18 mouse cellular contexts compared by ENCODE assay signal in genomic region chr7:19046286-19047069, GRCm38 (mm10). TPM values are rescaled to one million over a fixed set of nuclear protein-coding genes. Genes with fewer than 3 reads are reported as not detected.
DNase-seq lines count a peak whose midpoint lies in the region; ATAC-seq and TF ChIP-seq lines count a peak whose summit lies in the region.
"Had no signal": no experiment of that assay in that cellular context is flagged by ENCODE, and none has a peak within 500 bp of the region (broad histone marks: within the 10 kb centered on the region; RNA-seq: fewer than 3 reads in every experiment).

No protein-coding gene starts in this region.

- TF ChIP-seq POLR2A in testis, adult 2 months (IDR thresholded peaks at IDR 0.05; ENCODE audit: control insufficient read depth, low read depth, low read length): no peak

- H3K9me3 ChIP-seq in embryonic facial prominence, embryonic 13.5 days: no peaks in the 10 kb centered on the region
- H3K9me3 ChIP-seq in embryonic facial prominence, embryonic 10.5 days: no peaks in the 10 kb centered on the region
- no peaks in the 10 kb centered on the region for H3K9me3 ChIP-seq in midbrain, embryonic 11.5 days (ENCODE audit: control insufficient read depth, low read length)
- no peaks in the 10 kb centered on the region for H3K9me3 ChIP-seq in midbrain, embryonic 14.5 days (ENCODE audit: control insufficient read depth, low read length)
- H3K9me3 ChIP-seq: heart, embryonic 10.5 days; hindbrain, embryonic 10.5 days had no signal

- no peaks in the 10 kb centered on the region for H3K4me1 ChIP-seq in embryonic facial prominence, embryonic 13.5 days
- no peaks in the 10 kb centered on the region for H3K4me1 ChIP-seq in embryonic facial prominence, embryonic 10.5 days
- no peaks in the 10 kb centered on the region for H3K4me1 ChIP-seq in midbrain, embryonic 11.5 days (ENCODE audit: control insufficient read depth, insufficient read depth, low read length)
- no peaks in the 10 kb centered on the region for H3K4me1 ChIP-seq in midbrain, embryonic 14.5 days (ENCODE audit: control insufficient read depth, insufficient read depth, low read length)
- H3K4me1 ChIP-seq in testis, adult 2 months (ENCODE audit: control insufficient read depth, insufficient read depth, low read length): no peaks in the 10 kb centered on the region
- H3K4me1 ChIP-seq: heart, embryonic 10.5 days; hindbrain, embryonic 10.5 days had no signal

- H3K27me3 ChIP-seq in embryonic facial prominence, embryonic 13.5 days: no peaks in the 10 kb centered on the region
- no peaks in the 10 kb centered on the region for H3K27me3 ChIP-seq in embryonic facial prominence, embryonic 10.5 days (replicated peaks; ENCODE audit: low read depth, poor library complexity, severe bottlenecking)
- no peaks in the 10 kb centered on the region for H3K27me3 ChIP-seq in midbrain, embryonic 11.5 days (ENCODE audit: control insufficient read depth, insufficient read depth, low read length)
- no peaks in the 10 kb centered on the region for H3K27me3 ChIP-seq in midbrain, embryonic 14.5 days (ENCODE audit: control insufficient read depth, insufficient read depth, low read length)
- no peaks in the 10 kb centered on the region for H3K27me3 ChIP-seq in testis, adult 2 months (ENCODE audit: control insufficient read depth, insufficient read depth, low read length)

- no peak overlapping the region for H3K4me3 ChIP-seq in embryonic facial prominence, embryonic 13.5 days
- no peak overlapping the region for H3K4me3 ChIP-seq in embryonic facial prominence, embryonic 10.5 days
- no peak overlapping the region for H3K4me3 ChIP-seq in midbrain, embryonic 11.5 days (ENCODE audit: low read depth, low read length)
- no peak overlapping the region for H3K4me3 ChIP-seq in midbrain, embryonic 14.5 days (replicated peaks; ENCODE audit: low read depth, low read length)
- no peak overlapping the region for H3K4me3 ChIP-seq in testis, adult 2 months (ENCODE audit: control insufficient read depth, low read depth, low read length)
- H3K4me3 ChIP-seq: heart, embryonic 10.5 days; hindbrain, embryonic 10.5 days had no signal

- DNase-seq in embryonic facial prominence, embryonic 10.5 days (ENCODE audit: low spot score): no peak
- peak; percentile 21 for DNase-seq in midbrain, embryonic 11.5 days (ENCODE audit: low spot score, missing footprints)
- DNase-seq in midbrain, embryonic 14.5 days: no peak
- peak; percentile 86 for DNase-seq in cerebellum, adult 9-11 months
- DNase-seq in urinary bladder, postnatal 10 days (ENCODE audit: low spot score): no peak
- DNase-seq in kidney, postnatal 4 days: no peak
- DNase-seq: kidney, postnatal 14 days; layer of hippocampus, postnatal 36 days; right cerebral cortex, adult 18-20 months had no signal

- TF ChIP-seq CTCF in testis, adult 2 months (IDR thresholded peaks at IDR 0.05; ENCODE audit: control insufficient read depth, insufficient read depth, insufficient replicate concordance, low read depth, low read length): no peak

- no peak for ATAC-seq in embryonic facial prominence, embryonic 13.5 days (ENCODE audit: insufficient number of reproducible peaks, insufficient read depth, low FRiP score, low TSS enrichment, low read depth)
- no peak for ATAC-seq in midbrain, embryonic 11.5 days (ENCODE audit: low FRiP score)
- no peak for ATAC-seq in midbrain, embryonic 14.5 days (ENCODE audit: low FRiP score, low TSS enrichment)
- ATAC-seq: activated CD4-positive, CD25-positive, alpha-beta regulatory T cell, adult 4 months; forebrain, embryonic 16.5 days had no signal

- H3K36me3 ChIP-seq in embryonic facial prominence, embryonic 13.5 days: peaks cover 99% of the 10 kb centered on the region
- H3K36me3 ChIP-seq in embryonic facial prominence, embryonic 10.5 days (replicated peaks): peaks cover 99% of the 10 kb centered on the region
- H3K36me3 ChIP-seq in midbrain, embryonic 11.5 days (ENCODE audit: control insufficient read depth, insufficient read depth, low read length): peaks cover 65% of the 10 kb centered on the region
- H3K36me3 ChIP-seq in midbrain, embryonic 14.5 days (ENCODE audit: control insufficient read depth, insufficient read depth, low read length): peaks cover 98% of the 10 kb centered on the region
- no peaks in the 10 kb centered on the region; the same call in 1 of the 2 replicates for H3K36me3 ChIP-seq in testis, adult 2 months (ENCODE audit: control insufficient read depth, insufficient read depth, low read length)

- WGBS in embryonic facial prominence, embryonic 13.5 days: 85% methylated on average over 11 of the region's 11 CpGs
- WGBS in embryonic facial prominence, embryonic 10.5 days: 93% methylated on average over 11 of the region's 11 CpGs
- 93% methylated on average over 11 of the region's 11 CpGs for WGBS in midbrain, embryonic 11.5 days
- WGBS in midbrain, embryonic 14.5 days: 90% methylated on average over 11 of the region's 11 CpGs

- no peak overlapping the region for H3K4me2 ChIP-seq in embryonic facial prominence, embryonic 13.5 days
- H3K4me2 ChIP-seq in midbrain, embryonic 11.5 days: no peak overlapping the region
- no peak overlapping the region for H3K4me2 ChIP-seq in midbrain, embryonic 14.5 days (ENCODE audit: low read length)

- 0 out of 2 replicates have a peak overlapping the region, but pooled peaks have one; percentile 16 for H3K9ac ChIP-seq in embryonic facial prominence, embryonic 13.5 days
- H3K9ac ChIP-seq in midbrain, embryonic 11.5 days (ENCODE audit: low read length): no peak overlapping the region
- no peak overlapping the region for H3K9ac ChIP-seq in midbrain, embryonic 14.5 days (replicated peaks; ENCODE audit: low read length)

- no peak overlapping the region for H3K27ac ChIP-seq in embryonic facial prominence, embryonic 13.5 days
- H3K27ac ChIP-seq in embryonic facial prominence, embryonic 10.5 days (replicated peaks): no peak overlapping the region
- no peak overlapping the region for H3K27ac ChIP-seq in midbrain, embryonic 11.5 days (ENCODE audit: low read depth, low read length)
- H3K27ac ChIP-seq in midbrain, embryonic 14.5 days (replicated peaks; ENCODE audit: low read depth, low read length): no peak overlapping the region
- peak overlapping the region; percentile 46; the same call in 1 of the 2 replicates for H3K27ac ChIP-seq in testis, adult 2 months (ENCODE audit: control insufficient read depth, insufficient read depth, low read depth, low read length)
- H3K27ac ChIP-seq: heart, embryonic 10.5 days; hindbrain, embryonic 10.5 days; macrophage had no signal

RNA-seq across cellular contexts. Expression of gene Rsph6a, which starts 8.0 kb away (rescaled TPM):
- polyA plus RNA-seq in embryonic facial prominence, embryonic 13.5 days (2015; fragmentation: Nextera tagmentation; extraction: Ambion mirVana): not detected in 2 replicates
- not detected in 2 replicates for polyA plus RNA-seq in embryonic facial prominence, embryonic 10.5 days (2016; fragmentation: Nextera tagmentation; extraction: Ambion mirVana)
- not detected in 2 replicates for polyA plus RNA-seq in midbrain, embryonic 11.5 days (2014; fragmentation: Nextera tagmentation; extraction: Ambion mirVana)
- polyA plus RNA-seq in midbrain, embryonic 14.5 days (2014; fragmentation: Nextera tagmentation; extraction: Ambion mirVana): 0.12 and 0.21 TPM in 2 replicates
- 226 and 241 TPM in 2 replicates for polyA plus RNA-seq in testis, adult 2 months (2012; rRNA removed)
- polyA plus RNA-seq: activated CD4-positive, CD25-positive, alpha-beta regulatory T cell, adult 4 months; heart, embryonic 10.5 days; hindbrain, embryonic 10.5 days; liver, adult 2 months; macrophage; stomach, embryonic 16.5 days had no signal

RNA-seq across cellular contexts. Expression of gene Sympk, which starts 22.3 kb away (rescaled TPM):
- polyA plus RNA-seq in embryonic facial prominence, embryonic 13.5 days (2015; fragmentation: Nextera tagmentation; extraction: Ambion mirVana): 36.0 and 43.2 TPM in 2 replicates
- 43.4 and 45.2 TPM in 2 replicates for polyA plus RNA-seq in embryonic facial prominence, embryonic 10.5 days (2016; fragmentation: Nextera tagmentation; extraction: Ambion mirVana)
- polyA plus RNA-seq in midbrain, embryonic 11.5 days (2014; fragmentation: Nextera tagmentation; extraction: Ambion mirVana): 30.9 and 33.3 TPM in 2 replicates
- 18.1 and 28.1 TPM in 2 replicates for polyA plus RNA-seq in midbrain, embryonic 14.5 days (2014; fragmentation: Nextera tagmentation; extraction: Ambion mirVana)
- polyA plus RNA-seq in testis, adult 2 months (2012; rRNA removed): 196 and 222 TPM in 2 replicates

RNA-seq across cellular contexts. Expression of gene Foxa3, which starts 23.1 kb away (rescaled TPM):
- 0.62 and 1.8 TPM in 2 replicates for polyA plus RNA-seq in embryonic facial prominence, embryonic 13.5 days (2015; fragmentation: Nextera tagmentation; extraction: Ambion mirVana)
- not detected in 2 replicates for polyA plus RNA-seq in embryonic facial prominence, embryonic 10.5 days (2016; fragmentation: Nextera tagmentation; extraction: Ambion mirVana)
- polyA plus RNA-seq in midbrain, embryonic 11.5 days (2014; fragmentation: Nextera tagmentation; extraction: Ambion mirVana): not detected in 2 replicates
- polyA plus RNA-seq in midbrain, embryonic 14.5 days (2014; fragmentation: Nextera tagmentation; extraction: Ambion mirVana): not detected in 2 replicates
- polyA plus RNA-seq in testis, adult 2 months (2012; rRNA removed): 2.1 and 2.3 TPM in 2 replicates
- polyA plus RNA-seq: forebrain, embryonic 16.5 days; hindbrain, embryonic 10.5 days; macrophage had no signal

RNA-seq across cellular contexts. Expression of gene Dmwd, which starts 29.5 kb away (rescaled TPM):
- polyA plus RNA-seq in embryonic facial prominence, embryonic 13.5 days (2015; fragmentation: Nextera tagmentation; extraction: Ambion mirVana): 16.4 and 17.6 TPM in 2 replicates
- 16.8 and 18.0 TPM in 2 replicates for polyA plus RNA-seq in embryonic facial prominence, embryonic 10.5 days (2016; fragmentation: Nextera tagmentation; extraction: Ambion mirVana)
- polyA plus RNA-seq in midbrain, embryonic 11.5 days (2014; fragmentation: Nextera tagmentation; extraction: Ambion mirVana): 15.2 and 16.9 TPM in 2 replicates
- 33.2 and 39.2 TPM in 2 replicates for polyA plus RNA-seq in midbrain, embryonic 14.5 days (2014; fragmentation: Nextera tagmentation; extraction: Ambion mirVana)
- polyA plus RNA-seq in testis, adult 2 months (2012; rRNA removed): 83.7 and 92.1 TPM in 2 replicates
- polyA plus RNA-seq: activated CD4-positive, CD25-positive, alpha-beta regulatory T cell, adult 4 months had no signal

RNA-seq across cellular contexts. Expression of gene Dmpk, which starts 37.2 kb away (rescaled TPM):
- 13.1 and 16.8 TPM in 2 replicates for polyA plus RNA-seq in embryonic facial prominence, embryonic 13.5 days (2015; fragmentation: Nextera tagmentation; extraction: Ambion mirVana)
- polyA plus RNA-seq in embryonic facial prominence, embryonic 10.5 days (2016; fragmentation: Nextera tagmentation; extraction: Ambion mirVana): 7.0 and 9.1 TPM in 2 replicates
- 7.0 and 7.3 TPM in 2 replicates for polyA plus RNA-seq in midbrain, embryonic 11.5 days (2014; fragmentation: Nextera tagmentation; extraction: Ambion mirVana)
- 9.8 and 13.2 TPM in 2 replicates for polyA plus RNA-seq in midbrain, embryonic 14.5 days (2014; fragmentation: Nextera tagmentation; extraction: Ambion mirVana)
- 75.3 and 91.2 TPM in 2 replicates for polyA plus RNA-seq in testis, adult 2 months (2012; rRNA removed)
- polyA plus RNA-seq: activated CD4-positive, CD25-positive, alpha-beta regulatory T cell, adult 4 months had no signal

Comparison
In these comparisons a context has a peak if more than half of its experiments do, and no peak if none do; other contexts are left out.
1. DNase-seq: peak in midbrain, embryonic 11.5 days (single experiment) and cerebellum, adult 9-11 months (single experiment); none in embryonic facial prominence, embryonic 10.5 days (single experiment), midbrain, embryonic 14.5 days (single experiment), urinary bladder, postnatal 10 days (single experiment) and kidney, postnatal 4 days (0 of 2).
2. RNA of gene Rsph6a, which starts 8.0 kb away (polyA plus RNA-seq): 226 to 241 TPM in testis, adult 2 months; 0.12 to 0.21 TPM in midbrain, embryonic 14.5 days, not detected in embryonic facial prominence, embryonic 13.5 days, not detected in embryonic facial prominence, embryonic 10.5 days and not detected in midbrain, embryonic 11.5 days; every median in the first group is over 100 times any median in the second.